Mouse (Mus musculus) forebrain, embryonic 10.5 days (tissue): Measurements from ENCODE around the gene Snrpf. TPM values are rescaled to one million over a fixed set of nuclear protein-coding genes. Genes with fewer than 3 reads are reported as not detected.

ENCODE experiments used
- DNase-seq: peaks from one replicate; pipeline ENCODE4 v3.0.0-alpha.2; 2017; ENCODE audit warnings: low spot score; ENCODE audit errors: extremely low spot score
- H3K27ac ChIP-seq: fragments of 300-500 bp; sonication (generic); 2 replicates; pipeline ENCODE4 v1.5.1; 2016; ENCODE audit warnings: mild to moderate bottlenecking
- H3K27me3 ChIP-seq: fragments of 300-500 bp; sonication (generic); 2 replicates; pipeline ENCODE4 v1.6.1; 2016; ENCODE audit warnings: mild to moderate bottlenecking; ENCODE audit not compliant: poor library complexity, severe bottlenecking
- H3K36me3 ChIP-seq: fragments of 300-500 bp; sonication (generic); replicated peaks from 2 replicates; pipeline ENCODE4 v1.6.1; 2016; ENCODE audit warnings: mild to moderate bottlenecking, moderate library complexity
- H3K4me1 ChIP-seq: fragments of 300-500 bp; sonication (generic); 2 replicates; pipeline ENCODE4 v1.6.1; 2016
- H3K4me3 ChIP-seq: fragments of 300-500 bp; sonication (generic); 2 replicates; pipeline ENCODE4 v1.5.1; 2016; ENCODE audit warnings: mild to moderate bottlenecking, moderate library complexity
- H3K9me3 ChIP-seq: fragments of 300-500 bp; sonication (generic); 2 replicates; pipeline ENCODE4 v1.6.1; 2016; ENCODE audit warnings: mild to moderate bottlenecking, moderate library complexity
- WGBS: fragments of 180-500 bp; shearing (Covaris S2); methylation state at CpG from one replicate; pipeline ENCODE4 v1.1.7; 2016; 5-methylcytosine and 5-hydroxymethylcytosine counted together
- polyA plus RNA-seq: library from polyadenylated mRNA; unstranded; fragments of >200 nt; fragmentation: Nextera tagmentation; extraction: Ambion mirVana; gene quantifications from 2 replicates; pipeline ENCODE4 v1.2.1, GENCODE M21; 2016

The Snrpf gene
- polyA plus RNA-seq, 1 experiment from 2014 or later = 205 TPM

GRCm38 (mm10) chr10:93541585-93541984 is 47.9 kb downstream of the Snrpf start:
- 91% methylated on average over 1 of the region's 1 CpGs for WGBS
- no peaks in the 10 kb centered on the region for H3K36me3 ChIP-seq
- H3K4me1 ChIP-seq = peaks cover 27% of the 10 kb centered on the region
- no peaks in the 10 kb centered on the region for H3K9me3 ChIP-seq
- H3K4me3 ChIP-seq = no peak overlapping the region
- H3K27me3 ChIP-seq = peaks cover 35% of the 10 kb centered on the region
- no peak for DNase-seq
- H3K27ac ChIP-seq = no peak overlapping the region

DNA sequence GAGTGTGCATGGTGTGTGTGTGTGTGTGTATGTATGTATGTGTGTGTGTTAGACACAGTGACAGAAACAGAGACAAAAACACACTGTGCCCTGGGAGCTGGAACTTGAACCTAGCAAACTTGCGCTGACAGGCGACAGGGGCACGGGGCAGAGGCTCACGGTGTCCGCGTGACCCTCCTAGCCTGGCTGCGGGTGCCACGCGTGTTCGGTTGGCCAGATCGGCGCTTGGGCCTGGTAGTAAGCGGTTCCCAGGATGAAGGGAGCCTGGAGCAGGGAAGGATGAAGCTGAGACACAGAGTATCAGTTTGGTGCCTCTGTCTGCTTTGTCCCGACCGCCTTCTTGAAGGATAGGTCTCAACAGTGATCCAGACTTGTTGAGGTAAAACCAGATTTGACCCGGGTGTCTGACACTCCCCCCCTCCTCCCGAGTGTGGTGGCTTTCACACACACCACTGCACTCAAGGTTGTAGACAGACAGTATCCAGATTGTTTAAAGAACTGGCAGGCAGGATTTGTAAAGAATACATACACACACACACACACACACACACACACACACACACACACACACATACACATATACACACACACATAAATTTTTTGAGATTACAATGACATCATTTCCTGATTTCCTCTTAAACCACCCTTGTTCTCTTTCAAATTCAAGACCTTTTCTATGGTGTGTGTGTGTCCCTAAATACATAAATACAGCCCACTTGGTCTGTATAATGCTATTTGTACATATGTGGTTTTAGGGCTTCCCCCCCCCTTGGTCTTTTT is 48.9 kb downstream of the Snrpf start, which contains the start of gene Ccdc38:
TSS of gene Ccdc38 (plus strand) at position 202 of the 780 bp plus-strand sequence.
- no peak for DNase-seq
- peak within 1 kb of the TSS; percentile 54 for H3K4me3 ChIP-seq
- H3K27ac ChIP-seq = peak within 1 kb of the TSS; percentile 81
- 75% methylated on average over 17 of the region's 17 CpGs for WGBS
- H3K27me3 ChIP-seq = peaks cover 41% of the 10 kb centered on the region
- H3K36me3 ChIP-seq = no peaks in the 10 kb centered on the region
- H3K4me1 ChIP-seq = peaks cover 23% of the 10 kb centered on the region
- H3K9me3 ChIP-seq = no peaks in the 10 kb centered on the region

DNA sequence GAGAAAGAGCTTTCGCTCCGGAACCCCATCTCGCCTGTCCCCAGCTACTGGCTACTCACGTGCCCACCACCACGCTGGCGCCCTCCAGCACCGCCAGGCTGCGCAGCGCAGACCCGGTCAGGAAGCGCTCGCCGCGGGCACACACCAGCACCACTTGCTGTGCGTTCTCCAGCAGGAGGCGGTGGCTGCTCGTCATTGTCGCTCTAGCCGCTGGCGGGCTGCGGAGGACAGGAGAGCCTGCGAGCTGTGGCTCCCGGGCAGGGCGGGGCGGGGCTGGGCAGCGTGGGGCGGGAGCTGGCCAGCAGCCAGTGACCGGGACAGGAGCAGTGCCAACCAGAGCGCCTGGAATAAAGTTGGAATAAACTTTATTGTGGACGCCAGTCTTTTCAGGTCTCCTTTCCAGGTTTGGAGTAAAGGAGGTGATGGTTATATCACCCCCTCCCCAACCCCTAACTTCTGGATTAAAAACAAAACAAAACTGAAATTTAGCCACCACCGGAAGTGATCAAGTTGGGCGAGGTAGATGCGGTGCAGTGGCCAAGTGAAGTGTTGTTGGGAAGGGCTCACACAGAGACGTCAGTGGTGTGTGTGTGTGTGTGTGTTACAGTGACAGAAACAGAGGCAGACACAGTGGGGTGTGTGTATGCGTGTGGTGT is 49.6 kb downstream of the Snrpf start, which contains the start of gene Amdhd1:
TSS of gene Amdhd1 (minus strand) at position 259 of the 656 bp plus-strand sequence.
- Histone ChIP-seq H3K27me3 (peaks cover 48% of the 10 kb centered on the region), H3K27ac (peak within 1 kb of the TSS; percentile 81), H3K4me3 (peak within 1 kb of the TSS; percentile 54), H3K9me3 (no peaks in the 10 kb centered on the region), H3K36me3 (no peaks in the 10 kb centered on the region), H3K4me1 (peaks cover 23% of the 10 kb centered on the region)
- peak; percentile 85 for DNase-seq
- WGBS = 4% methylated on average over 35 of the region's 35 CpGs

DNA sequence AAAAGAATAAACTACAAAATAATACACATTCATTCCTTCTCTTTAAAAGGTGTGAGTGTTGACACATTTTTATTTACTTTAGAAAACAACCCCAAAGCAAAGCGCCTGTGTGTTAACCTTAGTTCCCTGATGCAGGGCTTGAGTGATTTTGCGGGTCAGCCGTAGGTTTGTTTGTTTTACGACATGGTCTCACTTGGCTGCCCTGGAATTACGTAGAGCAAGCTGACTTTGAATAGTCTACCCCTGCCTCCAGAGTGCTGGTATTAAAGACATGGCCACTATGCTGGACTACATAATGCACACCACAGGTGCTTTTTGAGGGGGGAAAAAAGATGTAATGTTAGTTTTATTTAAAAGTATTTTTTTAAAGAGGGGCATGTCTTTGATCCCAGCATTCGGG is 50.7 kb downstream of the Snrpf start:
- no peak for DNase-seq
- Histone ChIP-seq H3K4me3 (no peak overlapping the region), H3K36me3 (no peaks in the 10 kb centered on the region), H3K4me1 (peaks cover 30% of the 10 kb centered on the region), H3K9me3 (no peaks in the 10 kb centered on the region), H3K27me3 (peaks cover 59% of the 10 kb centered on the region), H3K27ac (no peak overlapping the region)
- 74% methylated on average over 6 of the region's 6 CpGs for WGBS

GRCm38 (mm10) chr10:93538287-93538686 is 51.2 kb downstream of the Snrpf start:
- H3K27me3 ChIP-seq = peaks cover 64% of the 10 kb centered on the region

More at GRCm38 (mm10) chr10:93538287-93538686, 51.2 kb downstream of the Snrpf start:
- no peaks in the 10 kb centered on the region for H3K36me3 ChIP-seq
- H3K4me1 ChIP-seq = peaks cover 29% of the 10 kb centered on the region
- H3K9me3 ChIP-seq = no peaks in the 10 kb centered on the region
- 94% methylated on average over 2 of the region's 2 CpGs for WGBS
- no peak overlapping the region for H3K4me3 ChIP-seq
- no peak overlapping the region for H3K27ac ChIP-seq
- DNase-seq = no peak

Other genes with a start within 250 kb of the Snrpf start
- 150 and 152 TPM in 2 replicates for gene Lta4h, start 136.3 kb downstream of the Snrpf start, polyA plus RNA-seq
- gene Hal, start 100.9 kb downstream of the Snrpf start, polyA plus RNA-seq = 0.12 and 0.26 TPM in 2 replicates
- 0.24 and 0.28 TPM in 2 replicates for gene Amdhd1, start 49.7 kb downstream of the Snrpf start, polyA plus RNA-seq
- gene Ccdc38, start 49.1 kb downstream of the Snrpf start, polyA plus RNA-seq = 0.43 and 0.46 TPM in 2 replicates
- gene Ntn4, start 51.0 kb upstream of the Snrpf start, polyA plus RNA-seq = 0.84 and 1.1 TPM in 2 replicates
- 16.3 and 17.4 TPM in 2 replicates for gene Usp44, start 241.8 kb upstream of the Snrpf start, polyA plus RNA-seq